Mouse (Mus musculus) left cerebral cortex, adult 9 months (tissue): ENCODE results near the gene Mms19.
A peak's percentile ranks its signal among the peaks of the same experiment; 100 is the strongest.
"Not testable (repeated sequence)": the region's sequence is repeated elsewhere in the genome, so short reads cannot be mapped to it uniquely, and the experiment has no call there.

Source experiments
- DNase-seq, 2 experiments: peaks; one replicate each; pipeline ENCODE4 v3.0.0; 2022; ENCODE audit warnings: low spot score in 2 of 2

Gene Mms19

DNA sequence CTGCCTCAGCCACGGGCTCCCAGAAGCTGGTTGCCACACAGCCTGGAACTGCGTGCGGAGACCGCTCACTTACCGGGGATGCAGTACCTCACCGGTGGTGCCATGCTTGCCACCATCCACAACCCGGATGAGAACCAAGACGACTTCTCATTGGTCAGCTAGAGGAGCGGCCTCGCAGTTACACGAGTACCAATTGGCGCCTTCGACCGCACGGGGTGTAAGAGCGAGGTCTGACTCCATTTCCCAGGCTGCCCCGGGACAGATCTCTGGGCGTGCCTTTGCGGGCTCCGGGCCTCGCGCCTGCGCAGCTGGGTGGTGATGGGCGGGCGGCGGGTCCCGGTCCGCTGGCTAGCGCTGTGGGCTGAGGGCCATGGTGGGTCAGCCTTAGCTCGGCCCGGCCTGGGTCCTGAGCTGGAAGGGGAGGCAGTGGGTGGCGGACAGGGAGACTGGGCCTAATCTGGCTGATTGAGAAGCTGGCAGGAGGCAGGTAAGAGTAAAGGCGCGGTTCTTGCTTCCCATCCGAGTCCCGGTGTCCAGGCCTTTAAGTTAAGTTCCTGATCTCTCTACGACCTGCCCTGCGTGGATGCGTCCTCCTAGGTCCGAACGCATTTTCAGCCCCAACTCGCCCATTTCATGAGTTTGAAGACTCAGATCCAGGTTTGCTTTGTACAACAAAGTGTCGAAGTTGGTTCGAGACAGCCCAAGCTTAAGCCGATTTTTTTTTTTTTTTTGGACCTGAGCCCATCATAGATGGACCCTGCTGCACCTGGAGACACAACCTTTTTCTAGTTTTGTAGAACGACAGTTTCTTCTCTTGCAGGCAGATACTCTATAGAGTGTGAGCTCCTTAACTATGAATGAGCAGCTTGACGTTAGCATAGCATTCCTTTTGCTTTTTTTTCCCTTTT is 47.5 kb downstream of the Mms19 start, which contains the start of the genes Exosc1 and Zdhhc16:
TSS of gene Exosc1 (minus strand) at position 245 of the 908 bp plus-strand sequence.
TSS of gene Zdhhc16 (plus strand) at position 302 of the 908 bp plus-strand sequence.
- peak; percentile 98 to 100 for DNase-seq

DNA sequence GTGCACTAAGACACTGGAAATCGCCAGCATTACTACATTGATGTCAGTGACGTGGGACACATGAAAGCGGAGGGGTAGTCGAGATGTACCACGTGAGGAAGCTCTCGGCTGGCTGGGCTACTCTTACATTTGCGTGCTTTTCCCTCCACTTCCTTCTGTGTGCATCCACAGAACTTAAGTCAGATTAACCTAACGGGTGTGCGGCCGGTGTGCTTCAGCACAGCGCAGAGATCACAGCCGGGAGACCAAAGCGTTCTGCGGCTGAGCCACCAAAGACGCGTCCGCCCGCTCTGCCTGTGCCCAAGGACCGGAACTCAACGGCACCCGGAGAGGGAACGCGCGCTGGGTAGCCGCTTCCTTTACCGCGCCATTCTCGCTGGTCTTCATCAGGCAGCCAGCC is 48.3 kb downstream of the Mms19 start:
- DNase-seq = no peak

GRCm38 (mm10) chr19:41920412-41921067 is 60.4 kb downstream of the Mms19 start:
- no peak for DNase-seq

GRCm38 (mm10) chr19:41919471-41919870 is 61.5 kb downstream of the Mms19 start:
- no peak for DNase-seq

DNA sequence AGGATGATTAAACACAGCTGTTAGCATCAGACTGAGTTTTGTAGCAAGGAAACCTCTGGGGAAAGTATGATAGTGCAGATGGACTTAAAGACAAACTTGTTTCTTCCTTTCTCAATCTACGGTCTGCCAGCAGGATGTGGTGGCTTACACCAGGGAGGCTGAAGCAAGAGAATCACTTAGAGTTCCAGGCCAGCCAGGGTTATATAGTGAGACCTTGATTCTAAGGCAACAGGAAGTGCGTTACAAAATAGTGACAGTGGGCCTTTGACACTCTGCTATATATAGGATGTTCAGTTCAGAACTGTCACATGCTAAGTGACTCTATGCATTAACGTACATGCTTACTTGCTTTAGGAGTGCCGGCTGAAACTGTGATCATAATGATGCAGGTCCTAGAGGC is 64.1 kb downstream of the Mms19 start:
- no peak for DNase-seq

DNA sequence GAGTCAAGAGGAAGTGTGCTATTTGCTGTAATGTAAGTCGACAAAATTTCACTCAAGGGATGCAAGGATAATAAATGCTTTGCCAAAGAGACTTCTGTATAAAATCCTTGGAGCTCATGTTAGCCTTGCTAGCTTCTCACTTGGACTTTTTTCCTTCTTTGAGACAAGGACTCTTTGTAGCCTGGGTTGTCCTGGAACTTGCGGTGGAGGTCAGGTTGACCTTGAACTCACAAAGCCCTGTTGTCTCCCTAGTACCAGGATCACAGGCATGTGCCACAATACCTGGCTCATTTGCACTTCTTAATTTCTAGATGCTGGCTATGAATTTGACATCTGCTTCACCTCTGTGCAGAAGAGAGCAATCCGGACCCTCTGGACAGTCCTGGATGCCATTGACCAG is 65.7 kb downstream of the Mms19 start:
- no peak for DNase-seq

GRCm38 (mm10) chr19:41914592-41914882 is 66.4 kb downstream of the Mms19 start:
- not testable (repeated sequence) for DNase-seq

DNA sequence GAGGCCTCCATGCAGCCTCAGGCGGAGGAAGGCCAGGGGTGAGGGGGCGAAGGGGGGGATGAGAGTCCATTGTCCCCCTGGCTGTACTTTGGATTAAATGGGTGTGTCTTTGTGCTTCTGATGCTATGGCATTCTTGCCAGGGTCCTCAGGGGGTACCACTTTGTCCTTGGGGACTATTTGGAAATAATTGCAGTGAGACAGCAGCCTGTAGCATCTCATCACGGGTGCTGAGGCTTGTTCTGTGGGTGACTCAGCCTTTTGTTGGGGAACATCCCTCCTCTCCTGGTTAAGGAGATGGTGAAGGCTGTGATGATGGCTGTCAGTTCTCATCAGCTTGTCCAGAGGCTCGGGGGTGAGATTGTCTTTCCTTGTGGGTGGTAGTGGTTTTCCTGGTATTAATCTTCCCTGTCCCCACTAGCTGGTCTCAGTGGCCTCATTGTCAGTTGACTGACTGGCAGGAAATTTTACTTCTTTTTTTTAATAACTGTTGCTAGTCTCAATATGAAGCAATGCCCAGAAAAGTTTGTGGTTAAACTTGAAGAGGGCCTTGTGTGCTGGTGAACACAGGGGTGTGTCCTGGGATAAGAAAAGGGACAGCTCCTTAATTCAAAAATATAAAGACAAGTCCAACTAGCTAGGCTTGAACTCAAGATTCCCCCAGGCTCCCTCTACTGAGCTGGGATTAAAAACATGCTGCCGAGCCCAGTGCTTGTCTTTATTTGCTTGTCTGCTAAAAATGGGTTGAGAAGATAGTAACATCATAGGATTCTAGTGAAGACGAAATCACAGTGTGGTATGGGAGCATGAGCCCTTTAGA is 67.0 kb downstream of the Mms19 start:
- no peak for DNase-seq

- DNase-seq = peak in 1 of 2 experiments; percentile 26
These were observed 68.6 kb downstream of the Mms19 start for GRCm38 (mm10) chr19:41912121-41913080.

DNA sequence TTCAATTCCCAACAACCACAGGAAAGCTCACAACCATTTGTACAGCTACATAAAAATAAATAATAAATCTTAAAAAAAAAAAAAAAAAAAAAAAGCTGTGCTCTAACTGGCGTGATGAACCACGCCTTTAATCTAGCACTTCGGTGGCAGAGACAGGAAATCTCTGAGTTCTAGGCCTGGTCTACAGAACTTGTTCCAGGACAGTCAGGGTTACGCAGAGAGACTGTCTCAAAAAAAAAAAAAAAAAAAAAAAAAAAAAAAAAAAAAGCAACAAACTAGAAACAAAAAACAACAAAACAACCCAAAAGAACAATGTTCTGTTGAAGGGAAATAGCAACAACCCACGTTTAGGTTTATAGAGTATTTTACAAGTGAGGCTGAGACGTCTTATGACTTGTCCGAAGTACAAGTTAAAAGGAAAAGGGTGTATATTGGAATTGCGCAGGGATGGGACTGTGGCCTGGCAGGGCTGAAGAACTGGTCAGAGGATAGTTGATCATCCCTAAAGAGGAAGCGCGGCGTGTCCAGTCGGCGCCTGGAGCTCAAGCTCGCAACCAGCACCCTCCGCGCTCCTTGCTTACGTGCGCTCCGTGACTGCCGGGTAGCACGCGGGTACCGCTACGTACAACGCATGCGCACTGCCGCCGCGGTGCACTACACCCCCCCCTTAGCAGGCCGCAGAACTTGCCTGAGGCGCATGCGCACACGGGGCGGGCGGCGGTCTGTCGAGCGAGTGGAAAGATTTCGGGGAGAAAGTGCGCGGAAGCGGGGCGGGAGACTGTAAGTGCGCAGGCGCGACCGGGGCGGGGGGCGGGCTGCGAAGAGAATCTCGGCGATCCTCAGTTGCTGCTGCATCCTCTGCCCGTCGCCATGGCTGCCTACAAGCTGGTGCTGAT is 69.5 kb downstream of the Mms19 start, which contains the start of gene Pgam1:
TSS of gene Pgam1 (plus strand) at position 746 of the 896 bp plus-strand sequence.
- DNase-seq = peak; percentile 89 to 94

DNA sequence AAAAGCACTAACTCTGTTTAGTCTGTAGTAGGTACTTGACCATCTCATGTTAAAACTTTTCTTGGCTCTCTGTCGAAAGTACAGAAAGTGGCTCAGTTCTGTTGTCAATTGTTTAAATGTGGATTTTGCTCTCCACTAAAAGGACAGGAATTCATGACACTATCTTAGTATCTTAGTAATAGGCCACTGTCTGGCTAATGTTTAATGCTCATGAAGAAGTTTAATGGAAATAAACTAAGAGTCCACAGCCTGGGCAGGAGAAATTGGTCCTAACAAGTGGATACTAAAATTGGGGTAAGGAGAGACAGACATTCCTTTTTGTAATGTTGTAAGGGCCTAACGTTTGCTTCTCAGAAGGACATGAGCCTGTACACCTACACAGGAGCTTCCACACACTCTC is 70.6 kb downstream of the Mms19 start:
- DNase-seq = no peak

DNA sequence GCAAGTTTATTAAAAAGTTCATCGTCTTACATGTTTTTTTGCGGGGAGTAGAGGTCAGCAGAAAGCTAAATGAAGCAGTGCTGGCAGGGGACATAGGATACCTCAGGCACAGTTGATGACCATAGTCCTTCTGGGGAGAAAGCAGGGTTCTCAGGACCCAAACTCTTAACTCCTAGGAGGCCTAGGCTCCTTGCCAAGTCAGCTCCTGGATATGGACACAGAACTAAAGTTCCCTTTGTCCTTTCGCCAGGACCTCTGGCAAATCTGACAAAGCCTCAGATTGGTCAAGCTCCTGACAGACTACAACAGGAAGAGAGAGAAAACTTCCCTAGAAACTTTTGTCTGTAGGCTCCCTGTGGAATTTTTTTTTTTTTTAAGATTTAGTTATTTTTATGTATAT is 72.2 kb downstream of the Mms19 start:
- no peak for DNase-seq

GRCm38 (mm10) chr19:41907079-41907760 is 73.7 kb downstream of the Mms19 start:
- DNase-seq = no peak

DNA sequence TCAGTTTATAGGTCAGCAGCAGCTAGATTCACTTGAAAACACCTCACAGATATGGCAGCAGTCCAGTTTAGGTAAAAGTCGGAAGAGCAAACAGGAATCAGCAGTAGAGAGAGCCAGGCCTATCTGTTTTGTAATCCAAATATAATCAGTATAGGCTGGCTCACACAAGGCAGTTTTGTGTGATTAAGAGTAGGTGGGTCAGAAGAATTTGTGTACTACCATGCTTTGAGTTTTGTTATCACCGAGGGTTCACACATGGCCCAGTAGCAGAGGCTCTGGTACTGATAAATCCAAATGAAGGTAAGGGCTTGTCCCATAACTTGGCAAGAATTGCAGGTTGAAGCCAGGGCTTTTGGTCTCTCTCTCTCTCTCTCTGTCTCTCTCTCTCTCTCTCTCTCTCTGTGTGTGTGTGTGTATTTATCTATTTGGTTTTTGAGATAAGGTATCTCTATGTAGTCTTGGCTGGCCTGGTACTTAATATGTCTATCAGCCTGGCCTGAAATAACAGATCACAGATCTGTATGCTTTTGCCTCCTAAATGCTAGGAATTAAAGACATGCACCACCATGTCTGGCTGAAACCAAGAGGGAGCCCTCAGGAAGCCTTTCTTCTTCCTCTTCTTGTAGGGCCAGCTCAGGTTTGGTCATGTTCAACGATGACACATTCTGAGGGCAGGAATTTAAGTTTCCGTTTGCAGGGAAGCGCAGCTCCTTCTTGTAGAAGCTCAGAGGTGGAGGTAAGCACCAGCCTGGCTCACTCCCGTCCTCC is 74.5 kb downstream of the Mms19 start:
- DNase-seq = no peak

DNA sequence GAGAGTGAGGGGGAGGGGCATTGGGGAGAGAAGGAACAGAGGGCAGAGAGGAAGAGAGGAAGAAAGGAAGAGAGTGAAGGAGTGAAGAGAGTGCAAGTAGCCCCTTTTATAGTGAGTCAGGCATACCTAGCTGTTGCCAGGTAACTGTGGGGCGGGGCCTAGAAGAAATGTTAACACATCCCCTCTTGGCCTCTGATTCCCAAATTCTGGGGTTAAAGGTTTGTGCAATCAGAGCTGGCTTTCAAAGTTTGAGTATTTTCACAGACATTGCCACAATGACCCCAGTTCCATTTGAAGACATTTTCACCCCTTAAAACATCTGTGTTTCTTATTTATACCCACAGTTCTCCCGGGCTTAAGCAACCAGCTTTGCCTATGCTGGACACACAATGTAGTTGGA is 75.7 kb downstream of the Mms19 start:
- DNase-seq = no peak

- no peak for DNase-seq
These were observed 77.9 kb downstream of the Mms19 start for GRCm38 (mm10) chr19:41902848-41903593.

DNA sequence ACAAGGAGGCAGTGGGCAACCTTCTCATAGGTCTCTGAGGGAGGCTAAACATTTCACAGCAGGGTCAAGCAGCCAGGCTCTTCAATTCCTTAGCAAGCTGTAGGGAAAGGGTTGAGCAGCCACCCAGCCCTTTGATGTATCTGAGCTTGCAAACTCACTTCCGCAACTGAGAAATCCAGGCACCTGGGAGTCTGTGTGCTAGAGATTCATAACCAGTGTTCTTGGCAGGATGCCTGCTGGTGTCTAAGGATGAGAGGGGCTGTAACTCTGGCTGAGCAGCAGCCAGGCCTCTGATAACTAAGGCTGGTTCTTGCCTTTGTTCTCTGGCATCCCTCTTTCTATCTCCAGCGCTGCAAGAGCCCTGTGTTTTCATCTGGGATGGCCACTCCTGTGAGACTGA is 79.3 kb downstream of the Mms19 start:
- no peak for DNase-seq
